Mouse (Mus musculus) thymus, postnatal 4 days (tissue): Measurements from ENCODE around the gene Tpd52l1.

Experiments
- DNase-seq: peaks from one replicate; pipeline ENCODE4 v3.0.0; 2021

Gene Tpd52l1

GRCm38 (mm10) chr10:31336432-31336831 is 109.3 kb downstream of the Tpd52l1 start:
- DNase-seq: no peak

GRCm38 (mm10) chr10:31331225-31331775 is 114.5 kb downstream of the Tpd52l1 start:
- no peak for DNase-seq

DNA sequence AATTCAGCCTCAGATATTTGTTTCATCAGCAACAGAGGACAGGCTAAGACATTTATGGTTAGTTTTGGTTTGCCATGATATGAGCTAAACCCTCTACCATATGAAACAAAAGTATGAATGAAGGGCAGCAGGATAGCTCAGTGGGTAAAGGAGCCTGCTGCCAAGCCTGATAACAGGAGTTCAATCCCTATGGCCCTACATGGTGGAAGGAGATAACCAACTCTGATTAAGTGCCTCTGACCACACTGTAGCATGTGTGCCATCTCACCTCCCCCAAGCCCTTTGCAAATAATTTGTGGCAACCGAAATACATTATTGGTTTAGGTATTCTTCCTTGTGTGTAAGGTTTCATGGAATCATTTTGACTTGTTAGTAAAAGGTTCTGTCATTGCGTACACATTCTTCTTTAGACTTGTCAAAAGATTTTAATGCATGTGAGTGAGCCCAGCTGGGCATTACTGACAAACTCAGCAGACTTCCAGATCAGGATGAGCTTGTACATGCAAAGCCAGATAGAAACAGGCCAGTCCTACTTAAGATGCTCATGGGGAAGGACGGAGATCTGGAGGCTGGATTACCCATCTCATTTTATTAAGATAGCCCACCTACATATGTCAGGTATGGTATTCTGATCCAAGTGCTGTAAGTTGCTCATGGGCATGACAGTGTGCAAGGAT is 115.3 kb downstream of the Tpd52l1 start:
- no peak for DNase-seq

DNA sequence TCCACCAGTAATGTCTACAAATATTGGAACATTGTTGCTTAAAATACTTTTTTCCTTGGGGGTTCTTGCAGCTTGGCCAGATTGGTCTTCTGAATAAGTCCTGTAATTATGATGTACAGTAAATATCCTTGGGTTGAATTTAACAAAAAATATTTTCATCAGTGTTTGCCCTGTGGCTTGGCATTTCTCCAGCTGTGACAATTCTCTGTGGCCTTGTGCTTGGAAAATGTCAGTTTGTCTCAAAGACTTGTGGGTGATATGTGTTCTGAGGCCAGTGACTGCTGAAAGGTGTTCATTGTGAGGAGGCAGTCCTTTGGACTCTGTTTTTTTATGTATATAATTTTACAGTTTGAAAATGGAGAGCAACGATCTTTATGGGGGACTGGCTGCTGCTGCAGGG is 116.3 kb downstream of the Tpd52l1 start:
- DNase-seq: no peak

DNA sequence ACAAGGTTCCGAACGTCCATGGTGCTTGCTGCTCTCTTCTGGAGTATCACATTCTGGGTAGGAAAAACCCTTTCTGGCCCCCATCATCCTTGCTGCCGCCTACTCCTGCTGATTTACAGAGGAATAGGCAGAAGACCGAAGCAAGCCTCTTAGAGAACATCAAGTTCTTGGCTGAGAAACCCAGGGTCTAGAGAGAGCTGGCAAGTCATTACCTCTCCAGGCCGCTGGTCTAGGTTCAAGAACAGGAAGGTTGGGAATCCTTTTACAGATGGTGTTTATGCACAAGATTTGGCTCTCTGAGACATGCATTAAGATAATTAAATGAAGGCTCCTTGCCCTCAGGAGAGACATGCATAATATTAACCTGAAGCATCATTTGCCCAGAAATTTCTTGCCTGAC is 127.3 kb downstream of the Tpd52l1 start:
- no peak for DNase-seq

DNA sequence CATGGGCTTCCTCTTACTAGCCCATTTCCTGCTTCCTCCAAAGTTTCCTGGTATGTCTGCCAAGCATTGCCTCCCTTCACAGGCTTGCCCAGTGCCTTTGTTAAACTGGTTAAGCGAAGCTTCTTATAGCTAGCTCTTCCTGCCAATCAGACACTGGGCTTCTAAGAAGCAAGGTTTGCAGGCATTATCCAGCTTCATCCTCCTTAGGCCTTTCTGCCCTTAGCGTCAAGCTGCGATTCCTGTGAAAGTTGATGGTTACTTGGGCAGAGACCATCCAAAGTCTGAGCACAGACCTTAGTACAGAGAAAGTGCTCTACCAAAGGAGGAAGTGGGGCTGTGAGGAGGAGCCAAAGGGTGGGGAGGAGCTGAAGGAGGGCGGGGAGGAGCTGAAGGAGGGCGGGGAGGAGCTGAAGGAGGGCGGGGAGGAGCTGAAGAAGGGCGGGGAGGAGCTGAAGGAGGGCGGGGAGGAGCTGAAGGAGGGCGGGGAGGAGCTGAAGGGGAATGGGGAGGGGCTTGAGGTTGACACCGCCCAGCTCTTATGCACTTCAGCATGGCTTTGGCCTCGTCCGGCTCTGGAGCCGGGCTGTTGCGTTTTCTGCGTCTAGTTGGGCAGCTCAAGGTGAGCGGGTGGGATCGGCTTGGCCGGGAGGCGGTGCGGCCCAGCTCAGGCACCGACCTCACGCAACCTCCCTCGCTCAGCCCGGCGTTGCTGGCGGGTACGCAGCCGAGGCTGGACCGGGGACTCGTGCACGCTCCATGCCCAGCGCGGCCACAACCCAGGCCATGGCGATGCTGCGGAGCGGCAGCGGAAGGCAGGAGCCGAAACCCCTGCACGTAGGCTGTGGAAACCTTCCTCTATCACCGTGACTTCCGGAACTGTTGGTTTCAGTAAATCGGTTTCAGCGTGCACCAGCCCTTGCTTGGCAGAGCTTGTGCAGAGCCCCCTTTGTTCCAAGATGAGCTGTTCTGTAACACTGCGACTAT is 132.6 kb downstream of the Tpd52l1 start, which contains the start of gene Hddc2:
Gene Hddc2, plus strand, starts transcription at position 519 of the 984 bp plus-strand sequence.
- DNase-seq: peak; percentile 85

GRCm38 (mm10) chr10:31307024-31307598 is 138.6 kb downstream of the Tpd52l1 start:
- DNase-seq: no peak

- DNase-seq: no peak
Measured at GRCm38 (mm10) chr10:31303446-31303845, 142.3 kb downstream of the Tpd52l1 start.

- DNase-seq: no peak
Measured at GRCm38 (mm10) chr10:31300292-31300691, 145.5 kb downstream of the Tpd52l1 start.

DNA sequence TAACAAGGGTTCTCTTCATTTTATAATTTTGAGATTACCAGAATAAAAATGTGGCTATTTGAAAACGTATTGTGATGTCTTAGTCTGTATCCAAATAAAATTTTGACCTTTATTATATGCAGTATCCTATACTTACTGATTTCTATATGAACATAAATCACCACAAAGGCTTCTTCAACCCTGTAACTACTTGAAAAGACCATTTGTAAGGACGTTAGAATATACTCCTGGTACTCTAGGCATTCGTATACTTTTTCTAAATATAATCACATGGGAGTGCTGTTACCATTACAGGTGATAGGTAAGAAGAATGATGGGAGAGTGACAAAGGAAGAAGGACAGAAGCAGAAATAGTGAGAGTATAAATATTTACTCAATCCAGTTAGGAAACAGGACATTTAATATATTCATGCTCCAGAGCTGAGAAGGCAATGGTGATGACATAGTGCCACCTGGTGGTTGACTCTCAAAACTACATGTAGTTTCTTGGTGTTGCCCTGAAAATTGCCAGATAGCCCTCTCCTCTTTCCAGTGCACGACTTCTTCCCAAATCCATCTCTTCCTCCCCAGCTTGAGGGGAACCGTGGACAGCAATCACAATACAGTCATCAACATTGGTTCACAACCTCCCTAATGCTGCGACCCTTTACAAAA is 146.7 kb downstream of the Tpd52l1 start:
- DNase-seq: peak; percentile 49

GRCm38 (mm10) chr10:31298263-31298662 is 147.5 kb downstream of the Tpd52l1 start:
- no peak for DNase-seq

GRCm38 (mm10) chr10:31297106-31297505 is 148.7 kb downstream of the Tpd52l1 start:
- no peak for DNase-seq

DNA sequence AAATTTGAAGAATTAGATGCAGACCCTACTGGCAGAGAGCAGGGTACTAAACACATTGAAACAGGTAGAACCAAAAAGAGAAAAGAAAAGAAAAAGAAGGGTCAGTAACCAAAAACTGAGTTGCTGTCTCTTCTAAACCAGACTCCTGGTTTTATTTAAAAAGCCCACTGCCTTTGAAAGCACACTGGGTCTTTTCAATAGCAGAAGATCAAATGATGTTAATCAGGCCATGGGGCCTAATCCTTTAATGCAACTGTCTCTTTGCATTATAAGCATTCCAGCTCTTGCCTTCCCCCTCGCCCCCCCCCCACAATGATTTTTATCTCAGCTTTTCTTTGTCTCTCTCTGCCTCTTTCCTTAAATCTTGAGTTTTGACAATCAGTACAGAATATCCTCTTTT is 149.3 kb downstream of the Tpd52l1 start:
- no peak for DNase-seq

GRCm38 (mm10) chr10:31295705-31296104 is 150.1 kb downstream of the Tpd52l1 start:
- DNase-seq: no peak

DNA sequence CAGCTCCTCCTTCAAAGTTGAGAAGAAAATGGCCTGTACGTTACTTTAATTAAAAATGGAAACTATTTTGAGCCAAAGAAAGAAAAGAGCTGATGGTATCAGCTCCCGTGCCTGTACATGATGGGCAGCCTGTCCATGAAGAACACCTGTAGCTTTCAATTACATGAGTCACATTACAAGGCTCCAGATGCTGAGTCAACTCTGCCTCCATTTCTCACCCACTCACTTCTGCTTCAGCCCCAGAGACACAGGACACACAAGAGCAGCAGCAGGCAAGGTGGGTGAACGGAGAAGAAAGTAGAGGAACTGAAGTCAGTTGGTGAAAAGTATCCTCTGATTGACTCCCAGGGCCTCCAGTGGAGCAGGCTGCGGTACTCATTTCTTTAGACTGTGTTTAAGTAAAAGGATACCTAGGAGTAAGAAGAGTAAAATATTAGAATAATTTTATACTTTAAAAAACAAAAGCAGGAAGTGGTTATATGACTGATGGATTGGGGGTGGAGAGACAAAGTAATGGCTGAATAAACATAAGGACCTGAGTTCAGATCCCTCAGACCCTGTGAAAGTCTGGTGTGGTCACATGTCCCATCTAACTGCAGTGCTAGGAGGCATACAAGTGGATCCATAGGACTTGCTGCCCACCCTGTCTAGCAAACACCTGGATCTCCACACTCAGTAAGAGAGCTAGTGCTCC is 156.9 kb downstream of the Tpd52l1 start:
- no peak for DNase-seq

DNA sequence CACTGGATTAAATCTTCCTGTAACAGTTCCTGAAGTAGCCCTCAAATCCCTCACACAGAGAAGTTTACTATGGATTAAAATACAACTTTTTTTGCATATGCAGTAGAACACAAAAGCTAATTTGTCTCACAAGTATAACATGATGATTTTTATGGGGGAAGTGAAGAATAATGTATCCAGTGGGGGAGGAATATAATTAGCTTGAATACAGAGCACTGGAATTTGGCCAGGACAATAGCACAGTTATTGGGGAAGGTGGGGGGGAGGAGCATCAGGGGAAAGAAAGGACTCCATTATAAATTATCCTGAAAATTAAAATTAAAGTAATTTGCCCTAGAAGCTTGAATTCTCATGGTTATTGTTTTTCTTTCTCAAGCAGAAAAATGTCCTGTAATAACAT is 158.0 kb downstream of the Tpd52l1 start:
- no peak for DNase-seq
